Mouse (Mus musculus) lung, postnatal 0 days (tissue): ENCODE measurements around the gene Erich2.

Experiments used
- CTCF ChIP-seq: IDR thresholded peaks from 2 replicates; pipeline ENCODE4 v1.5.1; 2016; ENCODE audit warnings: antibody characterized with exemption, mild to moderate bottlenecking
- EP300 ChIP-seq: IDR thresholded peaks from 2 replicates; pipeline ENCODE4 v1.6.1; 2016; ENCODE audit warnings: antibody characterized with exemption, mild to moderate bottlenecking, control low read depth

DNA sequence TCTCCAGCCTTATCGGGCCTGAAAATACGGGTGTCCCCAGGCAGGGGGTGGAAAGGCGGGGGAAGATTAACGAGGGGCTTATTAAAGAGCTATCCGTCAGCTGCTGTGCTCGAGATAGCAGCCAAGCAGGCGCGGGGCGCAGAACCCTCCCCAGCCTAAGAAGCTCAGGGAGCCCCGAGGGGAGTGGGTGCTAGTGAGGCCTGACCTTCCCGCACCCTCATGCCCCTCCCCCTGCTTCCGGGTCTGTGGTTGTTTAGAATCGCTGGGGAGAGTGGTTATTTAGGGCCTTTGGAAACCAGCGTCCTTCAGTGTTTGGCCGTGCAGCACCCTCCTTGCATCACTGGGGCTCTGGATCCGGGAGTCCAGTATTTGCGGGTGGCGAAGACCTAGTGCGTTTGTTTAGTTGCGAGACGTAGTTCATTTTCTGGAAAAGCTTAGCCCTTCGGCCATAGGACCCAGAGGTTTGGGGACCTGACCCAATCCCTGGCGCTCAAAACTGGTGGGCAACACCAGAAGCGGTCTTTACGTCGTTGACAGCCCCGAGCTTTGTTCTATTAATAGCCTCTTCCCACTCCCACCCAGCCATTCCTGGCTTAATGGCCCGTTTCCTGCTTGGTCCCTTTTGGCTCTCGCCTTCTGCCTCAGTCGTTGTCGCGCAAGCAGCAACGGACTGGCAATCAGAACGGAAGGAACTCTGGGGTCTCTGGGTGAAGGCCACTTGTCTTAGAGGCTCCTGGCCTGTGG lies 59.8 kb downstream of the Erich2 start:
- TF ChIP-seq EP300, result no peak
- no peak for TF ChIP-seq CTCF
